Mouse (Mus musculus) heart, adult 2 months (tissue): Measurements from ENCODE around the gene Cfap43. TPM values are rescaled to one million over a fixed set of nuclear protein-coding genes. Genes with fewer than 3 reads are reported as not detected.
"Not testable (repeated sequence)": the region's sequence is repeated elsewhere in the genome, so short reads cannot be mapped to it uniquely, and the experiment has no call there.

ENCODE experiments used
- DNase-seq, 2 experiments: peaks; one replicate each; pipeline ENCODE4 v3.0.0; 2021
- H3K27ac ChIP-seq: fragments of 200-600 bp; 2 replicates; pipeline ENCODE4 v1.8.1; 2022
- H3K27me3 ChIP-seq: fragments of 200-500 bp; 2 replicates; pipeline ENCODE4 v1.6.1; 2012; ENCODE audit warnings: mild to moderate bottlenecking, low read length, inconsistent platforms, mixed read lengths; ENCODE audit not compliant: control insufficient read depth, insufficient read depth
- H3K36me3 ChIP-seq: fragments of 200-500 bp; 2 replicates; pipeline ENCODE4 v1.6.1; 2012; ENCODE audit warnings: low read length, inconsistent platforms; ENCODE audit not compliant: control insufficient read depth, insufficient read depth
- H3K4me1 ChIP-seq: fragments of 200-500 bp; 2 replicates; pipeline ENCODE4 v1.6.1; 2011; ENCODE audit warnings: low read length; ENCODE audit not compliant: control insufficient read depth, insufficient read depth
- H3K4me3 ChIP-seq: fragments of 200-600 bp; 2 replicates; pipeline ENCODE4 v1.8.1; 2022
- H3K79me2 ChIP-seq: fragments of 200-500 bp; replicated peaks from 2 replicates; pipeline ENCODE4 v1.6.1; 2012; ENCODE audit warnings: mild to moderate bottlenecking, inconsistent platforms, low read length, moderate library complexity, mixed read lengths; ENCODE audit not compliant: control insufficient read depth, insufficient read depth
- H3K9ac ChIP-seq: fragments of 200-500 bp; 2 replicates; pipeline ENCODE4 v1.6.1; 2012; ENCODE audit warnings: low read depth, mild to moderate bottlenecking, control low read depth, inconsistent platforms, low read length, mixed read lengths
- CTCF ChIP-seq: fragments of 200-600 bp; IDR thresholded peaks from 2 replicates; pipeline ENCODE4 v1.8.1; 2022; ENCODE audit warnings: antibody characterized with exemption, mild to moderate bottlenecking, moderate library complexity
- EP300 ChIP-seq: fragments of 200-500 bp; IDR thresholded peaks from 2 replicates; pipeline ENCODE4 v1.6.1; 2011; ENCODE audit warnings: low read depth, low read length, control low read depth; ENCODE audit not compliant: insufficient read depth
- POLR2A ChIP-seq: fragments of 200-500 bp; IDR thresholded peaks from 2 replicates; pipeline ENCODE4 v1.6.1; 2011; ENCODE audit warnings: mild to moderate bottlenecking, low read depth, low read length, control low read depth; ENCODE audit not compliant: insufficient read depth
- WGBS: fragments of 180-500 bp; shearing (Covaris S2); methylation state at CpG from one replicate; pipeline ENCODE4 v1.1.7; 2018; 5-methylcytosine and 5-hydroxymethylcytosine counted together
- intact Hi-C: fragments of 180-260 bp; cut with DNase I; formaldehyde crosslinking; loops from one replicate; pipeline ENCODE4 v1.15.1; 2025
- polyA plus RNA-seq: library from polyadenylated mRNA; depleted of rRNA; stranded (reverse); fragments of >200 nt; gene quantifications from 2 replicates; pipeline ENCODE4 v1.2.3, GENCODE M21; 2012
- total RNA-seq, 2 experiments: library from RNA; stranded (reverse); gene quantifications; 2 replicates each; pipeline ENCODE4 v1.2.3; 2021

The Cfap43 gene
- total and polyA plus RNA-seq, 3 experiments: 0.86 TPM; not detected in 2

DNA sequence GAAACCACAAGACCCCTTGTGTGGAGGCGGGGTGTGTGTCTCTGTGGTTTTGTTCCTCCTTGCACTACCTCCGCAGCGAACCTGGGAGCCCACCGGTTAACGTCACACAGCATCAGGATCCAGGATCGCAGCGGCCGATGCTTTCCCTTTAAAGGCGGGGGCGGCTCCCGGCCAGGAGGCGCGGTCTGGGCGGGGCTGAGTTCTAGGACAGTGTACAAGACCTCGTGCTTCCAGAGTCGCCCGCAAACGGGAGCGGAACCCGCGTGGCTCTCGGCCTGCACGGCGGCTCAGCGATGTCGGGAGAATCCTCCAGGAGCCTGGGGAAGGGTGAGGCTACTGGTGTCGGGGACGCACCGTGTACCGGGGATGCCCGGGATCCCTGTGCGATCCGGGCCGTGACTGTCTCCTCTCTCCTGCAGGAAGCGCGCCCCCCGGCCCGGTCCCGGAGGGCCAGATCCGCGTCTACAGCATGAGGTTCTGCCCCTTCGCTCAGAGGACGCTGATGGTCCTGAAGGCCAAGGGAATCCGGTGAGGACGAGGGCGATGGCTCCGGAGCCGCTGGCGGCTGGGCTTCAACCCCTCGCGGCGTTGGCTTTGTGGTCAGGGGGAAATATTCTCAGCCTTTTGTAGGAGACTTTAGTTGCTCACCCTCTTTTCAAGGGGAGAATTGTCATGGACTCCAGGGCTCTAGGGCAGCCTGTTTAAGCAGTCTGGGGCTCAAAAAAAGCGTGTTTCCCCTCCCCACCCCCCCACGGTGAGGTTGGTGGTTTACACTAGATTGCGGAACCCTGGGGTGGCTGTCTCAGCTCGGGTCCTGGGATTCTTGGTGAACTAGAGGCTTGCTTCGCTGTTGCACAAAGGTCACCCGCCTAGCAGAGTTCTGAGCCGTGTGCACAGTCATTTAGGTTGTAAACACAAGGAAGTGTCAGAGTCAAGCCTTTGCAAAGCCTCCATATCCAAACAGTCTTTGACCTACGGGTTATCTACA is 64.0 kb downstream of the Cfap43 start, which contains the start of gene Gsto1:
TSS of gene Gsto1 (plus strand) at position 175 of the 988 bp plus-strand sequence.
- TF ChIP-seq EP300 (0 out of 2 replicates have a peak, but pooled peaks have one; percentile 8), POLR2A (peak; percentile 91), CTCF (no peak)
- peak within 1 kb of the TSS; percentile 60 for H3K4me3 ChIP-seq
- H3K27ac ChIP-seq: peak within 1 kb of the TSS; percentile 79
- H3K9ac ChIP-seq: peak within 1 kb of the TSS; percentile 76
- H3K79me2 ChIP-seq: no peaks in the 10 kb centered on the region
- no peaks in the 10 kb centered on the region for H3K36me3 ChIP-seq
- peaks cover 3% of the 10 kb centered on the region for H3K4me1 ChIP-seq
- intact Hi-C loops: no loop called here
- DNase-seq: peak; percentile 91 to 94
- H3K27me3 ChIP-seq: no peaks in the 10 kb centered on the region
- 1% methylated on average over 59 of the region's 60 CpGs for WGBS

DNA sequence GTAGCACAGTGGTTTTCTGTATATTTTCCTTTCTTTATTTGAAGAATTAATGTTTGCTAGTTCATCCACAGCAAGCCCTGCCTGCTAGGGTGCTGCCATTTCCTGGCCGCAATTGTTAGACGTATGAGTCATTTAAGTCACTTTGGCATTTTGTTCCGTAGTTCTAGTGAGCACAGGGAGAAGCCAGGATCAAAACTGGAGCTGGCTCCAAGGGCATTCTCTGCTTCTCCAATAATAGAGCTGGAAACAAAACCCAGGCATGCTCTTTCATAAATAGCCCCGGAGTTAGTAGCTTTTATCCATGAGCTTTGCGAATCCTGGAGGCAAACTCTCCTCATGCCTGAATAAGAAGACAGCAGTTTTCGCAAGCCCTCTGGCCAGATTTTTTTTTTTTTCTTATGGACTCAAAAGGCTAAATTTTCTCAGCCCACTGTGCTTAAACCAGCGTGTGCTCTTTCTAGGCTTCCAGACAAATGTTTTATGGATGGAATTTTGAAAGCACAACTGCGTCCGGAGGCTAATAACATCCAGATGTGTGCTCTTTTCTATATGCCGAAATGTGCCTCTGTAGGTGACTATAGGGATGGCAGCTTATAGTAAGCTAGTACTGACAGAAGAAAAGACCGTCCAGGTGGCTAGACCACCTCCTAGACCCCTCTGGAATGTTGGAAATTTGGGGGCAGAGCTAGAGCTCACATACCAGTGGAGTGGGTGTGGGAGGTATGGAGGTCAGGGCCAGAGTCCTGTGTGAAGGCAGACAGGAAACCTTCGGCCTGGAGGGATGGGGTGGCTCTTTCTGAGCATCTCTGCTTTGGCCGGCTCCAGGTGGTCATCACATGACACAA is 64.9 kb downstream of the Cfap43 start:
- intact Hi-C loops: no loop called here
- peak overlapping the region; percentile 60 for H3K4me3 ChIP-seq
- no peaks in the 10 kb centered on the region for H3K79me2 ChIP-seq
- WGBS: 7% methylated on average over 13 of the region's 13 CpGs
- TF ChIP-seq EP300: no peak
- TF ChIP-seq CTCF: no peak
- no peak for TF ChIP-seq POLR2A
- peak in 1 of 2 experiments; percentile 47 for DNase-seq
- peak overlapping the region; percentile 48 for H3K9ac ChIP-seq
- H3K36me3 ChIP-seq: no peaks in the 10 kb centered on the region
- peak overlapping the region; percentile 62 for H3K27ac ChIP-seq
- H3K4me1 ChIP-seq: peaks cover 3% of the 10 kb centered on the region
- H3K27me3 ChIP-seq: no peaks in the 10 kb centered on the region

DNA sequence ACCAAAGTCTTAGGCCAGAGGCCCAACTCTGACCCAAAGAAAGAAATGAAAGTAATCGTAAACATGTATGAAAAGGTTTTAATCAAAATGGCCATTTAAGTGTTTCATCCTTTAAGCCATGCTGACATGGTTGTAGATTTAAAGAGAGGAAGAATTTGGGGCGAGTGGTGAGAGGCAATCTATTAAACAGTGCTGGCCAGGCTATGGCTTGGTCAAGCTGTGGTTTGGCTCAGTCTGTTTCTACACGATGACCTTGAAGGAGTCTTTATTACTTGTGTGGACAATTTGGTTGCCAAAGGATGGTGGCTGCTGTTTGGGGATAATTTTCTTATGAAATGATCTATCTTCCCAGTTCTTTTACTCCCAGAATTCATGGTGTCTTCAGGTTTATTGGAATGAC is 66.0 kb downstream of the Cfap43 start:
- DNase-seq: no peak
- H3K4me3 ChIP-seq: no peak overlapping the region
- no peak overlapping the region for H3K27ac ChIP-seq
- no peaks in the 10 kb centered on the region for H3K79me2 ChIP-seq
- no peaks in the 10 kb centered on the region for H3K27me3 ChIP-seq
- TF ChIP-seq EP300 (no peak), POLR2A (no peak), CTCF (no peak)
- H3K4me1 ChIP-seq: peaks cover 3% of the 10 kb centered on the region
- WGBS: 86% methylated on average over 3 of the region's 3 CpGs
- no peak overlapping the region for H3K9ac ChIP-seq
- no peaks in the 10 kb centered on the region for H3K36me3 ChIP-seq
- intact Hi-C loops: no loop called here

DNA sequence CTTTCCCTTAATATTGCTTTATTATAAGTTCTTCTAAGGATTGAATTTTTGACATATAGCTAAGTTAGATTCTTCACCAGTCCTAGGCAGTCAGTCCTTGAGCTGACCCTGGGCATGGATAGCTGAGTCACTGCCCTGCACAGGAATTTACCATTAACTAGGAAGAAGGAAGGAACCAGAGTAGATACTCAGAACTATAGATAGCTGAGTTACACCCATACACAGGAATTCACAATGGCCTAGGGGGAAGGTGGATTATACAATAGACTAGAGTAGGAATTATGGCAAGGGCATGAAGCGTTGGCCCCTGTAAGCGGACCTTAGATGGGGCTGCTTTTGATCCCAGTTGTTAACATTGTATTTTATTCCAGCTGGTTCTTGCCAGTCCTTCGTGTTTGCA is 67.0 kb downstream of the Cfap43 start:
- DNase-seq, H3K9ac ChIP-seq, H3K27me3 ChIP-seq, H3K36me3 ChIP-seq, intact Hi-C loops, H3K79me2 ChIP-seq, H3K4me1 ChIP-seq, H3K4me3 ChIP-seq, H3K27ac ChIP-seq: not testable (repeated sequence)
- WGBS: 75% methylated on average over 3 of the region's 3 CpGs

DNA sequence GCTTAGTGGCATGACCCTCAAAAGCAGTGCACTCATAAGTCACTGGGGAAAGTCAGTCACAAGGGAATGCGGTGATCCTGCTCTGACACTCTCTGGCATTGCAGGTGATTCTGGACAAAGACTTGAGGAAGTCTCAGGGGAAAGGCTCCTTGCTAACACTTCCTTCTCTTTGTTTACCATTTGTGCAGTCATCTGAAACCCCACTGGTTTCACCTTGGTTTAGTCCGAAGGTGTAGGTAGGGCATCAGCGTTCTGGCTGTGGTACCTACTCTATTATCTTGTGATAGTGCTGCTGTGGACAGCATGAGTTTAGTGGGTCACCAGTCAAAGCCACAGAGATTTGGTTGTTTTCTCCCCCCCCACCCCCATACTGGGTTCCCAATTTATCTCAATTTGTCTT is 69.4 kb downstream of the Cfap43 start:
- no peaks in the 10 kb centered on the region for H3K79me2 ChIP-seq
- no peak overlapping the region for H3K4me3 ChIP-seq
- DNase-seq: no peak
- H3K27me3 ChIP-seq: no peaks in the 10 kb centered on the region
- WGBS: 82% methylated on average over 3 of the region's 3 CpGs
- H3K4me1 ChIP-seq: peaks cover 3% of the 10 kb centered on the region
- intact Hi-C loops: no loop called here
- H3K9ac ChIP-seq: no peak overlapping the region
- no peaks in the 10 kb centered on the region for H3K36me3 ChIP-seq
- no peak overlapping the region for H3K27ac ChIP-seq
- no peak for TF ChIP-seq EP300
- no peak for TF ChIP-seq CTCF

DNA sequence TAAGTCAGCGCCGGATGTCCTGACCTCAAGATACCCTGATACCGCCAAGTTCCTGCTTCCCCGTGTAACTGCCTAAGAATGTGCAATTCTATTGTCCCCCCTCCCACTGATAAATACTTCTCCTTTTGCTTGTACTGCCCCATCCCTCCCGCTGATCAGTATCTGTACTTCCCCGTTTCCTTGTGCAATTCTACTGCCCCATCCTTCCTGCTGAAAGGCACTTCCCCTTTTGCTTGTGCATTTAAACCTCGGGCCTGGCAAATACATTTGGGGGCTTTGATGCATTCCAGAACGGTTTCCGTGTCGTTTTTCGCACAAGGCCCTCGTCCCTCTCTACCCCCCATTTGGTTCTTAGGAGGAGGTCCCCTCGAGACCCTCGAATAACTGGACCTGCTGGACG is 77.9 kb downstream of the Cfap43 start:
- H3K36me3 ChIP-seq, H3K4me1 ChIP-seq, H3K79me2 ChIP-seq, DNase-seq, intact Hi-C loops, H3K9ac ChIP-seq, H3K27me3 ChIP-seq, H3K4me3 ChIP-seq, H3K27ac ChIP-seq: not testable (repeated sequence)
- WGBS: 60% methylated on average over 15 of the region's 15 CpGs
